Comparison of ENCODE assay signal across 24 mouse cellular contexts in genomic region chr14:79945876-79946275, GRCm38 (mm10). TPM values are rescaled to one million over a fixed set of nuclear protein-coding genes. Genes with fewer than 3 reads are reported as not detected.
"Had no signal": no experiment of that assay in that cellular context is flagged by ENCODE, and none has a peak within 500 bp of the region (broad histone marks: within the 10 kb centered on the region; RNA-seq: fewer than 3 reads in every experiment).

No protein-coding gene starts in this region.

- DNase-seq: layer of hippocampus, adult 9-11 months; liver; lung, adult 18-20 months; lung, postnatal 10 days; lung, postnatal 36 days; retina, postnatal 1 day; right cerebral cortex, postnatal 25 days; spleen, adult 18-20 months; thymus, postnatal 25 days had no signal

- H3K9me3 ChIP-seq: limb, embryonic 10.5 days; limb, embryonic 13.5 days; liver, embryonic 12.5 days; liver, embryonic 15.5 days; lung, embryonic 15.5 days; megakaryocyte, embryonic 14.5 days; midbrain, embryonic 10.5 days; midbrain, embryonic 13.5 days; neural tube, embryonic 13.5 days; stomach, embryonic 15.5 days had no signal

- H3K9ac ChIP-seq: limb, embryonic 13.5 days; liver, embryonic 12.5 days; liver, embryonic 15.5 days; lung, embryonic 15.5 days; midbrain, embryonic 13.5 days; neural tube, embryonic 13.5 days; stomach, embryonic 15.5 days had no signal

- H3K4me2 ChIP-seq: limb, embryonic 13.5 days; liver, embryonic 12.5 days; liver, embryonic 15.5 days; lung, embryonic 15.5 days; midbrain, embryonic 13.5 days; neural tube, embryonic 13.5 days; stomach, embryonic 15.5 days had no signal

- H3K27me3 ChIP-seq: limb, embryonic 13.5 days; liver, embryonic 12.5 days; liver, embryonic 15.5 days; lung, embryonic 15.5 days; megakaryocyte, embryonic 14.5 days; midbrain, embryonic 13.5 days; neural tube, embryonic 13.5 days; stomach, embryonic 15.5 days had no signal

- ATAC-seq: intestine, postnatal 0 days; liver, embryonic 12.5 days; midbrain, embryonic 13.5 days; midbrain, embryonic 16.5 days had no signal

- H3K4me1 ChIP-seq: limb, embryonic 10.5 days; liver, embryonic 12.5 days; liver, embryonic 15.5 days; lung, embryonic 15.5 days; megakaryocyte, embryonic 14.5 days; midbrain, embryonic 10.5 days; midbrain, embryonic 13.5 days; neural tube, embryonic 13.5 days; stomach, embryonic 15.5 days had no signal

- H3K4me3 ChIP-seq: layer of hippocampus, adult 2 months; limb, embryonic 10.5 days; limb, embryonic 13.5 days; liver, embryonic 12.5 days; liver, embryonic 15.5 days; lung, embryonic 15.5 days; megakaryocyte, embryonic 14.5 days; midbrain, embryonic 10.5 days; midbrain, embryonic 13.5 days; myocyte; neural tube, embryonic 13.5 days; stomach, embryonic 15.5 days had no signal

- H3K36me3 ChIP-seq: limb, embryonic 10.5 days; limb, embryonic 13.5 days; liver, embryonic 12.5 days; liver, embryonic 15.5 days; lung, embryonic 15.5 days; midbrain, embryonic 10.5 days; midbrain, embryonic 13.5 days; neural tube, embryonic 13.5 days; stomach, embryonic 15.5 days had no signal

- H3K27ac ChIP-seq: layer of hippocampus, adult 2 months; limb, embryonic 10.5 days; limb, embryonic 13.5 days; liver, embryonic 12.5 days; liver, embryonic 15.5 days; lung, embryonic 15.5 days; midbrain, embryonic 10.5 days; midbrain, embryonic 13.5 days; neural tube, embryonic 13.5 days; stomach, embryonic 15.5 days had no signal

RNA-seq across cellular contexts. Expression of gene Olfm4, which starts 38.0 kb away (rescaled TPM):
- total RNA-seq: monocyte, adult 5-6 weeks had no signal
- polyA plus RNA-seq: myocyte had no signal
